20 mouse cellular contexts compared by ENCODE assay signal in the genomic region with DNA sequence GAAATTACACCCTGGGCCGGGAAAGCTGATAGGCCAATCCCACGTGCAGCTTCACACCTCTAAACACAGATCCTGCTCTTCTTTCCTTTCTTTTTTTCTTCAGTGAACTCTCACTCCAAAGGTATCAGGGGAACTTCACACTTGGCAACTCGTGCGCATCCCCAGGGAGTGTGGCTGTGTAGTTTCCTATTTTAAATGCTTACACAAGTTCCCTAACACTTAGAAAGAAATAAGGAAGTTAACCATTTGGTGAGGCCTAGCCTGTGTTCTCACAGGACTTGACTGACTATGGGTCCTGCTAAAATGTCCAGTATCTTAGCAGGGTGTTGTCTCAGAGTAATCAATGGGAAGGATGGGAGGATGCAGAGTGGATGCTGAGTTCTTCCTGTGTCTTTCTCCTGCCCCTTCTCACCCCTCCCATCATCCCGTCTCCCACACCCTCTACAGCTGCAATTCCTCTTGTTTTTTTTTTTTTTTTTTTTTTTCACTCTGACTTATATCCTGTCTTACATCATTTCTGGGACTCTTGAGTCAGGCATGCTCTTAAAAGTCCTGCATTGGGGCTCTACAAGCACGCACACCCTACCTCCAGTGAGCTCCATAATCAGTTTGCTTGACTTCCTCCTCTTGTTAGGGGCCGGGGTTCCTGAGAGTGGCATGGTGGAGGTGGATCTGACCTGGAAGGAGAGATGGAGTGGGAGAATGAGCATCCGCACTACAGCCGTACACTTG. TPM values are rescaled to one million over a fixed set of nuclear protein-coding genes. Genes with fewer than 3 reads are reported as not detected.
DNase-seq lines count a peak whose midpoint lies in the region; ATAC-seq lines count a peak whose summit lies in the region.
"Had no signal": no experiment of that assay in that cellular context is flagged by ENCODE, and none has a peak within 500 bp of the region (broad histone marks: within the 10 kb centered on the region; RNA-seq: fewer than 3 reads in every experiment).

No protein-coding gene starts in this region.

- no peaks in the 10 kb centered on the region for H3K27me3 ChIP-seq in heart, embryonic 13.5 days (replicated peaks)
- H3K27me3 ChIP-seq: embryonic facial prominence, embryonic 12.5 days; midbrain, embryonic 15.5 days; Patski had no signal

- peaks cover 43% of the 10 kb centered on the region for H3K4me1 ChIP-seq in heart, embryonic 13.5 days
- H3K4me1 ChIP-seq: embryonic facial prominence, embryonic 12.5 days; hindbrain, embryonic 13.5 days; intestine, embryonic 15.5 days; midbrain, embryonic 15.5 days had no signal

- peak; percentile 64 for DNase-seq in adrenal gland, postnatal 10 days
- DNase-seq in adrenal gland, adult 18-20 months (ENCODE audit: low spot score in 2 of 2), result no peak
- no peak for DNase-seq in heart, adult 8-10 months (ENCODE audit: low spot score)
- DNase-seq in spleen, adult 12 weeks (ENCODE audit: low spot score), result no peak
- no peak for DNase-seq in layer of hippocampus, adult 9-10 months (ENCODE audit: low spot score)
- DNase-seq: lung, adult 2 months; right cerebral cortex, adult 18-20 months; thymus, adult 2 months had no signal

- H3K9me3 ChIP-seq in heart, embryonic 13.5 days, result no peaks in the 10 kb centered on the region
- H3K9me3 ChIP-seq: embryonic facial prominence, embryonic 12.5 days; hindbrain, embryonic 13.5 days; intestine, embryonic 15.5 days; midbrain, embryonic 15.5 days had no signal

- no peak overlapping the region for H3K4me3 ChIP-seq in heart, embryonic 13.5 days
- H3K4me3 ChIP-seq: embryonic facial prominence, embryonic 12.5 days; hindbrain, embryonic 13.5 days; intestine, embryonic 15.5 days; midbrain, embryonic 15.5 days had no signal

- ATAC-seq in heart, embryonic 13.5 days (ENCODE audit: extremely low read depth, insufficient number of reproducible peaks, low FRiP score, low TSS enrichment), result no peak
- peak; percentile 51; the same call in 1 of the 2 replicates for ATAC-seq in common myeloid progenitor, adult 5-6 weeks (replicated peaks; ENCODE audit: low read depth, poor library complexity, severe bottlenecking)
- peak; percentile 73 for ATAC-seq in megakaryocyte progenitor cell, adult 5-6 weeks (replicated peaks; ENCODE audit: poor library complexity)
- ATAC-seq: activated CD4-positive, CD25-positive, alpha-beta regulatory T cell, adult 4 months; intestine, embryonic 15.5 days; midbrain, embryonic 15.5 days; Patski had no signal

- H3K4me2 ChIP-seq in heart, embryonic 13.5 days, result no peak overlapping the region
- H3K4me2 ChIP-seq: embryonic facial prominence, embryonic 12.5 days; hindbrain, embryonic 13.5 days; intestine, embryonic 15.5 days; midbrain, embryonic 15.5 days had no signal

- H3K36me3 ChIP-seq in heart, embryonic 13.5 days, result peaks cover 3% of the 10 kb centered on the region; the same call in 1 of the 2 replicates
- H3K36me3 ChIP-seq: embryonic facial prominence, embryonic 12.5 days; hindbrain, embryonic 13.5 days; intestine, embryonic 15.5 days; midbrain, embryonic 15.5 days had no signal

- H3K9ac ChIP-seq in heart, embryonic 13.5 days, result no peak overlapping the region
- H3K9ac ChIP-seq: embryonic facial prominence, embryonic 12.5 days; hindbrain, embryonic 13.5 days; intestine, embryonic 15.5 days; midbrain, embryonic 15.5 days had no signal

- 58% methylated on average over 9 of the region's 9 CpGs for WGBS in heart, embryonic 13.5 days

- H3K27ac ChIP-seq in heart, embryonic 13.5 days (replicated peaks), result peak overlapping the region; percentile 74
- H3K27ac ChIP-seq: embryonic facial prominence, embryonic 12.5 days; hindbrain, embryonic 13.5 days; intestine, embryonic 15.5 days; midbrain, embryonic 15.5 days had no signal

RNA-seq across cellular contexts. Expression of gene Myoz1, which starts 1.5 kb away (rescaled TPM):
- 10 to 100 TPM; 27.5 to 61.9 TPM for total RNA-seq in adrenal gland, postnatal 10 days (2021)
- 1 to 10 TPM in 1 of 2 experiments, not detected in 1; 1.8 TPM for total RNA-seq in adrenal gland, adult 18-20 months (2021)
- 14.3 and 19.2 TPM in 2 replicates for polyA plus RNA-seq in heart, embryonic 13.5 days (2015; fragmentation: Nextera tagmentation; extraction: Ambion mirVana)
- total RNA-seq in heart, adult 8-10 months (2022), result 1 to 10 TPM; 1.1 to 1.6 (median 1.4) TPM
- not detected in 2 replicates for total RNA-seq in common myeloid progenitor, adult 5-6 weeks (2017)
- not detected in 2 replicates for total RNA-seq in megakaryocyte progenitor cell, adult 5-6 weeks (2015)
- total RNA-seq in megakaryocyte progenitor cell, adult 5-6 weeks (2017), result 0.68 TPM in 1 of 2 replicates, not detected in the other
- total RNA-seq: left cerebral cortex, postnatal 36 days had no signal
- polyA plus RNA-seq: activated CD4-positive, CD25-positive, alpha-beta regulatory T cell, adult 4 months; liver, adult 2 months; Patski; small intestine, adult 2 months had no signal

RNA-seq across cellular contexts. Expression of gene Synpo2l, which starts 13.3 kb away (rescaled TPM):
- total RNA-seq in adrenal gland, postnatal 10 days (2021), result 10 to 100 TPM in 1 of 2 experiments, 1 to 10 TPM in 1; 5.8 to 14.5 TPM
- under 1 TPM; 0.20 to 0.67 TPM for total RNA-seq in adrenal gland, adult 18-20 months (2021)
- 131 and 134 TPM in 2 replicates for polyA plus RNA-seq in heart, embryonic 13.5 days (2015; fragmentation: Nextera tagmentation; extraction: Ambion mirVana)
- 100 to 1,000 TPM; 120 to 148 (median 126) TPM for total RNA-seq in heart, adult 8-10 months (2022)
- 0.23 TPM in 1 of 2 replicates, not detected in the other for total RNA-seq in common myeloid progenitor, adult 5-6 weeks (2017)
- 0.10 TPM in 1 of 2 replicates, not detected in the other for total RNA-seq in megakaryocyte progenitor cell, adult 5-6 weeks (2015)
- 0.20 TPM in 1 of 2 replicates, not detected in the other for total RNA-seq in megakaryocyte progenitor cell, adult 5-6 weeks (2017)
- polyA plus RNA-seq: activated CD4-positive, CD25-positive, alpha-beta regulatory T cell, adult 4 months had no signal

RNA-seq across cellular contexts. Expression of gene Usp54, which starts 14.0 kb away (rescaled TPM):
- 10 to 100 TPM; 12.6 to 13.1 TPM for total RNA-seq in adrenal gland, postnatal 10 days (2021)
- total RNA-seq in adrenal gland, adult 18-20 months (2021), result 10 to 100 TPM; 11.2 to 14.5 TPM
- polyA plus RNA-seq in heart, embryonic 13.5 days (2015; fragmentation: Nextera tagmentation; extraction: Ambion mirVana), result 3.9 and 5.5 TPM in 2 replicates
- 10 to 100 TPM; 11.3 to 26.0 (median 18.6) TPM for total RNA-seq in heart, adult 8-10 months (2022)
- total RNA-seq in common myeloid progenitor, adult 5-6 weeks (2017), result 8.3 and 8.6 TPM in 2 replicates
- 5.3 and 7.0 TPM in 2 replicates for total RNA-seq in megakaryocyte progenitor cell, adult 5-6 weeks (2015)
- total RNA-seq in megakaryocyte progenitor cell, adult 5-6 weeks (2017), result 3.2 and 6.5 TPM in 2 replicates

RNA-seq across cellular contexts. Expression of gene Sec24c, which starts 19.3 kb away (rescaled TPM):
- total RNA-seq in adrenal gland, postnatal 10 days (2021), result 100 to 1,000 TPM; 120 to 130 TPM
- 100 to 1,000 TPM; 120 to 132 TPM for total RNA-seq in adrenal gland, adult 18-20 months (2021)
- 68.8 and 69.5 TPM in 2 replicates for polyA plus RNA-seq in heart, embryonic 13.5 days (2015; fragmentation: Nextera tagmentation; extraction: Ambion mirVana)
- 100 to 1,000 TPM in 3 of 4 experiments, 10 to 100 TPM in 1; 97.9 to 110 (median 103) TPM for total RNA-seq in heart, adult 8-10 months (2022)
- total RNA-seq in common myeloid progenitor, adult 5-6 weeks (2017), result 75.4 and 87.3 TPM in 2 replicates
- total RNA-seq in megakaryocyte progenitor cell, adult 5-6 weeks (2015), result 40.1 and 40.5 TPM in 2 replicates
- 88.7 and 97.9 TPM in 2 replicates for total RNA-seq in megakaryocyte progenitor cell, adult 5-6 weeks (2017)

RNA-seq across cellular contexts. Expression of gene Fut11, which starts 39.9 kb away (rescaled TPM):
- total RNA-seq in adrenal gland, postnatal 10 days (2021), result 10 to 100 TPM; 16.3 to 18.6 TPM
- 10 to 100 TPM; 12.2 to 16.8 TPM for total RNA-seq in adrenal gland, adult 18-20 months (2021)
- polyA plus RNA-seq in heart, embryonic 13.5 days (2015; fragmentation: Nextera tagmentation; extraction: Ambion mirVana), result 15.3 and 17.4 TPM in 2 replicates
- total RNA-seq in heart, adult 8-10 months (2022), result 1 to 10 TPM; 4.2 to 4.9 (median 4.6) TPM
- total RNA-seq in common myeloid progenitor, adult 5-6 weeks (2017), result 6.2 and 9.5 TPM in 2 replicates
- 14.3 and 15.3 TPM in 2 replicates for total RNA-seq in megakaryocyte progenitor cell, adult 5-6 weeks (2015)
- total RNA-seq in megakaryocyte progenitor cell, adult 5-6 weeks (2017), result 5.3 and 5.7 TPM in 2 replicates

Comparison
In these comparisons a context has a peak if more than half of its experiments do, and no peak if none do; other contexts are left out.
1. RNA of gene Myoz1, which starts 1.5 kb away (total RNA-seq): 27.5 to 61.9 TPM in adrenal gland, postnatal 10 days; 1.8 TPM in adrenal gland, adult 18-20 months, 1.1 to 1.6 TPM in heart, adult 8-10 months, not detected in common myeloid progenitor, adult 5-6 weeks and 0.68 TPM in megakaryocyte progenitor cell, adult 5-6 weeks; every median in the first group is over 10 times any median in the second.
2. RNA of gene Synpo2l, which starts 13.3 kb away (total RNA-seq): 120 to 148 TPM in heart, adult 8-10 months; 5.8 to 14.5 TPM in adrenal gland, postnatal 10 days, 0.20 to 0.67 TPM in adrenal gland, adult 18-20 months, 0.23 TPM in common myeloid progenitor, adult 5-6 weeks and 0.10 to 0.20 TPM in megakaryocyte progenitor cell, adult 5-6 weeks; every median in the first group is over 4 times any median in the second.